Mouse (Mus musculus) spleen, adult 2 months (tissue): Measurements from ENCODE around the gene Ubxn7.

Experiments used
- CTCF ChIP-seq: fragments of 200-500 bp; IDR thresholded peaks from 2 replicates; pipeline ENCODE4 v1.5.1; 2011; ENCODE audit warnings: mild to moderate bottlenecking, inconsistent platforms; ENCODE audit not compliant: insufficient read depth, insufficient read length, insufficient replicate concordance; ENCODE audit errors: extremely low read depth
- POLR2A ChIP-seq: fragments of 200-500 bp; IDR thresholded peaks from 2 replicates; pipeline ENCODE4 v1.6.1; 2011; ENCODE audit warnings: low read depth, low read length, inconsistent platforms

- TF ChIP-seq POLR2A (no peak), CTCF (no peak)
Observed at GRCm38 (mm10) chr16:32335146-32335545, 3.1 kb downstream of the Ubxn7 start.
